Mouse (Mus musculus) embryonic fibroblast, embryonic 13.5 days (primary cell): ENCODE measurements at regions not wholly inside any gene's neighbourhood (a gene's known extent, or its start where the extent isn't known, plus 50 kb on each side); places are given as distances from the start of the nearest gene placed in this dataset.

ENCODE experiments used
- CTCF ChIP-seq: IDR thresholded peaks from 2 replicates; pipeline ENCODE4 v1.5.1; 2011; ENCODE audit warnings: mild to moderate bottlenecking, control low read depth, low read length, moderate library complexity, borderline replicate concordance; ENCODE audit not compliant: insufficient read depth
- POLR2A ChIP-seq: IDR thresholded peaks from 2 replicates; pipeline ENCODE4 v1.6.1; 2011; ENCODE audit warnings: low read depth, mild to moderate bottlenecking, control low read depth, low read length, moderate library complexity

GRCm38 (mm10) chr14:120720464-120721445 is 190.3 kb upstream of the Ipo5 start:
- TF ChIP-seq POLR2A (no peak), CTCF (no peak)
